Mouse (Mus musculus) bone marrow, adult 2 months (tissue): ENCODE data around the gene Armh3.

Source experiments
- CTCF ChIP-seq: fragments of 200-500 bp; IDR thresholded peaks from 2 replicates; pipeline ENCODE4 v1.5.1; 2011; ENCODE audit warnings: low read length, control low read depth; ENCODE audit not compliant: control insufficient read depth, insufficient read depth
- POLR2A ChIP-seq: fragments of 200-500 bp; IDR thresholded peaks from 2 replicates; pipeline ENCODE4 v1.6.1; 2011; ENCODE audit warnings: low read depth, mild to moderate bottlenecking, control low read depth, low read length, borderline replicate concordance; ENCODE audit not compliant: control insufficient read depth

GRCm38 (mm10) chr19:45920299-45921090, 77.8 kb downstream of the Armh3 start:
- TF ChIP-seq POLR2A (no peak), CTCF (no peak)
